Mouse (Mus musculus): ENCODE data around the gene Eif5. TPM values are rescaled to one million over a fixed set of nuclear protein-coding genes. Genes with fewer than 3 reads are reported as not detected.

Gene Eif5
- polyA plus RNA-seq, 1 experiment, result 91.1 TPM

DNA sequence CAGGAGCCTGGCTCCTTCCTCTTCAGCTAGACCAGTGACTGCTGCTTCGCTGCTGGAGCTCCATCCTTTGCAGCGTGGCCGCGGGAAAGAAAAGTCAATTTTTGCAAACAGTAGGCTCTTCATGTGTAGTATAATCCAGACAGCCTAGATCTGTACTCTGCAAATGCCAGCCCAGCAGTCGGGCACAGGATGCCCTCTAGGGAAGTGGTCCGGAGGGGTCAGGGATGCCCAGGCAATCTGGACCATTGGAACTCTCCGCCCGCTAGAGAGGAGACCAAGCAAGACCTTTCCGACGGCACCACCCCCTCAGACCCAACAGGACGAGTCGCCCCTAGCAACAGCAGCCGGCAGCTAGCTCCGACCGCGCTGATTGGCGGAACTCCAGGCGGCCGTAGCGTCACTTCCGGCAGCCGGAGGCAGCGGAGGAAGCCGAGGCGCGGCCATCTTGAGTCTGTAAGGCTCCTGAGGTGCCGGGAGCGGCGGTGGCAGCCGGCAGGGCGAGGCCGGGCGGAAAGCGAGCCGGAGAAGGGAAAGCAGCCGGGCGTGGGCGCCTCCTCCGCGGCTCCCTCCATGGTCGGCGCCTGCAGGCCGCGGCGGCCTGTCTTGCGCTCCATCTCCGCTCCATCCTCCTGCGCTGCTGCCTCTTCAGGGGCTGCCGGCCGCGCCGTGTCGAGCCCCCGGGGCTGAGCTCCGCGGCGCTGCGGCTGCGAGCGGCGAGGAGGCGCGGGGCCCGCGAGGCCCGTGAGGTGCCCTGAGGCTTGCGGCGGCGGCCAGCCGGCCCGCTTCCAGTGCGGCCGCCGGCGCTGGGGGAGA, 36.5 kb downstream of the Eif5 start, which contains the start of gene Mark3:
Gene Mark3 (plus strand): TSS at position 450 of the 813 bp plus-strand sequence.
- peak within 1 kb of the TSS; percentile 90 for H3K27ac ChIP-seq (ENCODE audit: insufficient read depth, low read depth, low read length)
- DNase-seq, result peak; percentile 98
- no peaks in the 10 kb centered on the region for H3K36me3 ChIP-seq (ENCODE audit: control insufficient read depth, insufficient read depth, low read length)
- TF ChIP-seq CTCF (conservative IDR thresholded peaks at IDR 0.05; ENCODE audit: insufficient read depth, insufficient read length, low read depth, low read length) (no peak), POLR2A (IDR thresholded peaks at IDR 0.05; ENCODE audit: low read depth, low read length) (no peak)
- H3K4me3 ChIP-seq (ENCODE audit: insufficient read depth, low read depth, low read length), result peak within 1 kb of the TSS; percentile 98
- WGBS, result under 1% methylated on average over 73 of the region's 75 CpGs
- H3K4me1 ChIP-seq (ENCODE audit: control insufficient read depth, insufficient read depth, low read length), result peaks cover 16% of the 10 kb centered on the region
- no peaks in the 10 kb centered on the region for H3K27me3 ChIP-seq (replicated peaks; ENCODE audit: control insufficient read depth, insufficient read depth, low read length)

- no peaks in the 10 kb centered on the region for H3K27me3 ChIP-seq (replicated peaks; ENCODE audit: control insufficient read depth, insufficient read depth, low read length)
- no peak for TF ChIP-seq POLR2A (IDR thresholded peaks at IDR 0.05; ENCODE audit: low read depth, low read length)
- TF ChIP-seq CTCF (conservative IDR thresholded peaks at IDR 0.05; ENCODE audit: insufficient read depth, insufficient read length, low read depth, low read length), result no peak
- peak overlapping the region; percentile 98 for H3K4me3 ChIP-seq (ENCODE audit: insufficient read depth, low read depth, low read length)
- peaks cover 19% of the 10 kb centered on the region for H3K4me1 ChIP-seq (ENCODE audit: control insufficient read depth, insufficient read depth, low read length)
- WGBS, result under 1% methylated on average over 58 of the region's 58 CpGs
- peak; percentile 67 for DNase-seq
- no peaks in the 10 kb centered on the region for H3K36me3 ChIP-seq (ENCODE audit: control insufficient read depth, insufficient read depth, low read length)
- peak overlapping the region; percentile 87 for H3K27ac ChIP-seq (ENCODE audit: insufficient read depth, low read depth, low read length)
Observed at GRCm38 (mm10) chr12:111574887-111575838, 37.3 kb downstream of the Eif5 start.

- 73% methylated on average over 1 of the region's 1 CpGs for WGBS
- no peaks in the 10 kb centered on the region for H3K36me3 ChIP-seq (ENCODE audit: control insufficient read depth, insufficient read depth, low read length)
- H3K27me3 ChIP-seq (replicated peaks; ENCODE audit: control insufficient read depth, insufficient read depth, low read length), result no peaks in the 10 kb centered on the region
- H3K4me3 ChIP-seq (ENCODE audit: insufficient read depth, low read depth, low read length), result no peak overlapping the region
- no peak for DNase-seq
- no peak for TF ChIP-seq POLR2A (IDR thresholded peaks at IDR 0.05; ENCODE audit: low read depth, low read length)
- no peak for TF ChIP-seq CTCF (conservative IDR thresholded peaks at IDR 0.05; ENCODE audit: insufficient read depth, insufficient read length, low read depth, low read length)
- H3K4me1 ChIP-seq (ENCODE audit: control insufficient read depth, insufficient read depth, low read length), result peaks cover 23% of the 10 kb centered on the region
- H3K27ac ChIP-seq (ENCODE audit: insufficient read depth, low read depth, low read length), result no peak overlapping the region
Observed at GRCm38 (mm10) chr12:111583058-111583457, 45.2 kb downstream of the Eif5 start.

DNA sequence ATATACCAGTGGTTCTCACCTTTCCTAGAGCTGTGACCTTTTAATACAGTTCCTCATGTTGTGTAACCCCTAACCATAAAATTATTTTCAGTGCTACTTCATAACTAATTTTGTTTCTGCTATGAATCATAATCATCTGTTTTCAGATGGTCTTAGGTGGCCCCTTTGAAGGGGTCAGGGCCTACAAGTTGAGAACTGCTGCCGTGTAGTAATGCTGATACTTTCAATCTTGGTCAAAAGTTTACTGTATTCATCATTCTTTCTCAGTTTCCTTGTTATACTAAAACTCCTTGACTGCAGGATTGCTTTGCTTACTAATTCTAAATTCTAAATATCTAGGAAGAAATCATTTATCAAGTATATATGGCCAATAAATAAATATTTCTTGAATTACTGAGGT, 46.6 kb downstream of the Eif5 start:
- no peaks in the 10 kb centered on the region for H3K27me3 ChIP-seq (replicated peaks; ENCODE audit: control insufficient read depth, insufficient read depth, low read length)
- peaks cover 21% of the 10 kb centered on the region for H3K4me1 ChIP-seq (ENCODE audit: control insufficient read depth, insufficient read depth, low read length)
- no peak overlapping the region for H3K4me3 ChIP-seq (ENCODE audit: insufficient read depth, low read depth, low read length)
- DNase-seq, result no peak
- 42% methylated on average over 1 of the region's 1 CpGs for WGBS
- no peak overlapping the region for H3K27ac ChIP-seq (ENCODE audit: insufficient read depth, low read depth, low read length)
- no peak for TF ChIP-seq POLR2A (IDR thresholded peaks at IDR 0.05; ENCODE audit: low read depth, low read length)
- TF ChIP-seq CTCF (conservative IDR thresholded peaks at IDR 0.05; ENCODE audit: insufficient read depth, insufficient read length, low read depth, low read length), result no peak
- H3K36me3 ChIP-seq (ENCODE audit: control insufficient read depth, insufficient read depth, low read length), result no peaks in the 10 kb centered on the region

- WGBS, result 48% methylated on average over 12 of the region's 12 CpGs
- H3K4me1 ChIP-seq (ENCODE audit: control insufficient read depth, insufficient read depth, low read length), result peaks cover 14% of the 10 kb centered on the region
Observed at GRCm38 (mm10) chr12:111587252-111587651, 49.4 kb downstream of the Eif5 start.

DNA sequence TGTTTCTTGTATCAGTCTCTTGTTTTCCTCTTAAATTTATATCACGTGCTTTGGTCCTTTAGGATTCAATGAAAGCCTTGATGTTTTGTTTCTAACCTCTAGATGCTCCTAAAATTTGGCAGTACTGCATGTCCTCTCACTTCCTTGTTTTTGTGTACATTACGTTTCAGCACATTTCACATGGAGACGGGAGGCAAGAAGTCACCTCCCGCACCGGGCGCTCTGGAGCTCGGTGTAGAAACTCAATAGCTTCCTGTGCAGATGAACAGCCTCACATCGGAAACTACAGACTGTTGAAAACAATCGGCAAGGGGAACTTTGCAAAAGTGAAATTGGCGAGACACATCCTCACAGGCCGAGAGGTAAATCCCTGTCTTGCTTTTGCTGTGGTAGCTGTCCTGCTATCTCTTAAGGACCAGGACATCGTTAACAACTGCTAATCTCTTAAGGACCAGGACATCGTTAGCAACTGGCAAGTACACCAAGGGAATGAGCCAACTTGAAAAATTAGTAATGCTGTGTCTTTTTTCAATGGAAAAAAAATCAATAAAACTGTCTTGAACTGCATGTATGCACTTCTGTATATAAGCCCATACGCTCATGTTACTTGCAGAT, 54.7 kb downstream of the Eif5 start:
- WGBS, result 50% methylated on average over 14 of the region's 14 CpGs
- no peaks in the 10 kb centered on the region for H3K27me3 ChIP-seq (replicated peaks; ENCODE audit: control insufficient read depth, insufficient read depth, low read length)
- H3K4me3 ChIP-seq (ENCODE audit: insufficient read depth, low read depth, low read length), result no peak overlapping the region
- H3K27ac ChIP-seq (ENCODE audit: insufficient read depth, low read depth, low read length), result no peak overlapping the region
- TF ChIP-seq CTCF (conservative IDR thresholded peaks at IDR 0.05; ENCODE audit: insufficient read depth, insufficient read length, low read depth, low read length) (no peak), POLR2A (IDR thresholded peaks at IDR 0.05; ENCODE audit: low read depth, low read length) (no peak)
- no peaks in the 10 kb centered on the region; the same call in none of the 2 replicates for H3K36me3 ChIP-seq (ENCODE audit: control insufficient read depth, insufficient read depth, low read length)
- H3K4me1 ChIP-seq (ENCODE audit: control insufficient read depth, insufficient read depth, low read length), result no peaks in the 10 kb centered on the region
- peak; percentile 28 for DNase-seq

More at GRCm38 (mm10) chr12:111587252-111587651, 49.4 kb downstream of the Eif5 start:
- peak; percentile 30 for DNase-seq
- TF ChIP-seq CTCF (conservative IDR thresholded peaks at IDR 0.05; ENCODE audit: insufficient read depth, insufficient read length, low read depth, low read length) (no peak), POLR2A (IDR thresholded peaks at IDR 0.05; ENCODE audit: low read depth, low read length) (no peak)
- Histone ChIP-seq H3K4me3 (ENCODE audit: insufficient read depth, low read depth, low read length) (no peak overlapping the region), H3K36me3 (ENCODE audit: control insufficient read depth, insufficient read depth, low read length) (no peaks in the 10 kb centered on the region), H3K27ac (ENCODE audit: insufficient read depth, low read depth, low read length) (no peak overlapping the region), H3K27me3 (replicated peaks; ENCODE audit: control insufficient read depth, insufficient read depth, low read length) (no peaks in the 10 kb centered on the region)
